Mouse (Mus musculus): ENCODE data around the gene Abcg5.

Gene Abcg5

DNA sequence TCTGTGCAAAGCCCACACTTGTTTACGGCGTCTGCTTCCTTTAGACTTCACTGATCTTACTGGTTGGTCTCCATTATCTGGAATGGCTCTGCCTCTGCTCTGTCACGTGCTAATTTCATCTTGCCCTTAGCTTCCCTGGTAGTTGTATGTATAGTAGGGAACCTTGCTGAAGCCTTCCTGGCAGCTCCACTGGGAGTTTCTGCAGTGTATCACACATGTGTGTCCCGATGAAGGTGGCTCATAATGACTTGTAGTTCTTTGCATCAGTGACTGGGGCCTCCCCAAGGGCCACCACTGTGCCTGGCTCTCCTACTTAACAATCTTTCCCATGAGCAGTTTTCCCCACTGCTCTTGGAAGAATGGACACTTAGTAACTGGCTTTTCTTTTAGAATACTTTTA lies 74.2 kb downstream of the Abcg5 start:
- DNase-seq (ENCODE audit: low spot score), result no peak

All from T-cell, adult 2 months (primary cell).